Mouse (Mus musculus): ENCODE measurements at regions not wholly inside any gene's neighbourhood (a gene's known extent, or its start where the extent isn't known, plus 50 kb on each side); places are given as distances from the start of the nearest gene placed in this dataset.
A peak's percentile ranks its signal among the peaks of the same experiment; 100 is the strongest.

- DNase-seq (ENCODE audit: low spot score), result no peak
- no peak for ATAC-seq
- no peak for TF ChIP-seq EP300 (IDR thresholded peaks at IDR 0.05)
- TF ChIP-seq CTCF (IDR thresholded peaks at IDR 0.05), result no peak
- H3K4me1 ChIP-seq (ENCODE audit: insufficient read depth, low read depth, low read length), result no peaks in the 10 kb centered on the region
- no peaks in the 10 kb centered on the region for H3K27me3 ChIP-seq (replicated peaks; ENCODE audit: insufficient read depth, low read length)
- H3K9me3 ChIP-seq (ENCODE audit: low read length), result no peaks in the 10 kb centered on the region
- WGBS, result 82% methylated on average over 8 of the region's 8 CpGs
- H3K4me2 ChIP-seq (replicated peaks; ENCODE audit: low read depth, low read length), result no peak overlapping the region
- H3K27ac ChIP-seq (ENCODE audit: low read length), result no peak overlapping the region
- no peak overlapping the region for H3K9ac ChIP-seq (replicated peaks; ENCODE audit: low read depth)
- H3K4me3 ChIP-seq (ENCODE audit: low read depth, low read length), result no peak overlapping the region
- H3K36me3 ChIP-seq (ENCODE audit: insufficient read depth, low read length), result no peaks in the 10 kb centered on the region
These were observed 170.1 kb downstream of the 1700064H15Rik start for GRCm38 (mm10) chr3:19458386-19458785.

DNA sequence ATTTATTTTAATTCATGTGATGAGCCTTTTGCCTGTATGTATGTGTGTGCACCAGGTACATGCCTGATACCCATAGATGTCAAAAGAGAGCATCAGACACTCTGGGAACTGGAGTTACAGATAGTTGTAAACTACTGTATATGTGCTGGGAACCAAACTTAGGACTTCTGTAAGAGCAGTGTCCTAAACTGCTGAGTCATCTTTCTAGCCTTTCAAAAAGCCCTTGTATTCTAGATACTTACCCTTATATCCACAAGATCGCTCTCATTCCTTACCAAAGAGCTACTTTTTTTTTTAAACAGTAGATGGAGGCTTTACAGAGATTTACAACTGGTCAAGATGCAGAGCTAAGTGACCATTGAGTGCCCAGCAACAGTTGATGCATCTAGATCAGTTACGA, 171.0 kb downstream of the 1700064H15Rik start:
- WGBS, result 52% methylated on average over 2 of the region's 2 CpGs
- no peaks in the 10 kb centered on the region for H3K27me3 ChIP-seq (replicated peaks; ENCODE audit: insufficient read depth, low read length)
- no peaks in the 10 kb centered on the region for H3K9me3 ChIP-seq (ENCODE audit: low read length)
- H3K36me3 ChIP-seq (ENCODE audit: insufficient read depth, low read length), result no peaks in the 10 kb centered on the region
- ATAC-seq, result peak; percentile 23; the same call in 1 of the 2 replicates
- no peak overlapping the region for H3K4me2 ChIP-seq (replicated peaks; ENCODE audit: low read depth, low read length)
- no peaks in the 10 kb centered on the region for H3K4me1 ChIP-seq (ENCODE audit: insufficient read depth, low read depth, low read length)
- H3K4me3 ChIP-seq (ENCODE audit: low read depth, low read length), result no peak overlapping the region
- peak; percentile 43 for DNase-seq (ENCODE audit: low spot score)
- H3K9ac ChIP-seq (replicated peaks; ENCODE audit: low read depth), result no peak overlapping the region
- no peak overlapping the region for H3K27ac ChIP-seq (ENCODE audit: low read length)
- TF ChIP-seq CTCF (IDR thresholded peaks at IDR 0.05) (no peak), EP300 (IDR thresholded peaks at IDR 0.05) (no peak)

DNA sequence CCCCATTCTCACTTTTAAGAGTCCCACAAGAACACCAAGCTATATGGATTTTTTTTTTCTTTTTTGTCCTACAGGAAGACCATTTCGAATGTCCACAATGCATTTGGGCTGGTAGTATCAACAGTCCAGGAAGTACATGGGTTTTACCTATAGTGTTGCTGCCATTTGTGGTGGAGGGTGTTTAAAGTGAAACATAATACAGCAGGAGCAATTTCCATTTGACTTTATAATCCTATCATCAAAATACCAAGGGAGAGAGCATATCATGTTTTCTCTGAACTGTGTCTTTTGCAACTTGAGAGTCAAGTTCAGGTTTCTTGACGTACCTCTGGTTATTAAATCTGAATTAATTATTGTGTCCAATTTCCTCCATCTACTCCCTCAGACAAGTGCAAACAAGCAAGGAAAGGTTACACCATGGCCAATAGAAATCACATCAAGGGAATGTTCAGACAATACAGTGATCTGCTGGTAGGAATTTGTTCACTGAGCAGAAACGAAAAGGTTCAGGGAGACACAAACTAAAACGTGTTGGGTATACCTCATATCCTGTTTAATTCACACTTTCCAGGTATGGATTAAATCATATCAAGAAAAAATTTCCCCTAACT, 172.5 kb downstream of the 1700064H15Rik start:
- DNase-seq (ENCODE audit: low spot score) (no peak), ATAC-seq (no peak)
- Histone ChIP-seq H3K4me3 (ENCODE audit: low read depth, low read length) (no peak overlapping the region), H3K4me1 (ENCODE audit: insufficient read depth, low read depth, low read length) (no peaks in the 10 kb centered on the region), H3K27me3 (replicated peaks; ENCODE audit: insufficient read depth, low read length) (no peaks in the 10 kb centered on the region), H3K9ac (replicated peaks; ENCODE audit: low read depth) (no peak overlapping the region), H3K9me3 (ENCODE audit: low read length) (no peaks in the 10 kb centered on the region), H3K36me3 (ENCODE audit: insufficient read depth, low read length) (no peaks in the 10 kb centered on the region), H3K27ac (ENCODE audit: low read length) (no peak overlapping the region), H3K4me2 (replicated peaks; ENCODE audit: low read depth, low read length) (no peak overlapping the region)
- WGBS, result 65% methylated on average over 4 of the region's 4 CpGs
- no peak for TF ChIP-seq EP300 (IDR thresholded peaks at IDR 0.05)
- no peak for TF ChIP-seq CTCF (IDR thresholded peaks at IDR 0.05)

DNA sequence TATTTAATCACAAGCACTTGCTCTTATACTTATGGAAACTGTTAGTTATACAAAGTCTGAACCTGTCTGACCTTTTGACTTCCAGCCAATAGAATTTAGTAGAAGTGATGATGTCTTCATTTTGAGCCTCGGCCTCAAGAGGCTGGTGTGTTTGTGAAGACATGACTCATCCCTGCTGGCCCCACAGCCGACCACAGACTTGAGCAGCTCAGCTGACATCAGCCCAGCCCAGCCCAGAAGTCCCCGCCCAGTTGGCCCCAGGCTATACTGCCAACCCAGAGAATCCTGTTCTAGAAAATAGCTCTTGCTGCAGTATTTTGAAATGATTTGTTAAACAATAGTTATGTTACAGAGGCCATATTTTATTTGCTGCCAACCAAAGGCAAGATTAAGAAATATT, 177.5 kb downstream of the 1700064H15Rik start:
- Histone ChIP-seq H3K9ac (replicated peaks; ENCODE audit: low read depth) (no peak overlapping the region), H3K9me3 (ENCODE audit: low read length) (no peaks in the 10 kb centered on the region), H3K4me3 (ENCODE audit: low read depth, low read length) (no peak overlapping the region), H3K27ac (ENCODE audit: low read length) (no peak overlapping the region), H3K4me1 (ENCODE audit: insufficient read depth, low read depth, low read length) (no peaks in the 10 kb centered on the region), H3K27me3 (replicated peaks; ENCODE audit: insufficient read depth, low read length) (no peaks in the 10 kb centered on the region), H3K4me2 (replicated peaks; ENCODE audit: low read depth, low read length) (no peak overlapping the region), H3K36me3 (ENCODE audit: insufficient read depth, low read length) (no peaks in the 10 kb centered on the region)
- ATAC-seq, result peak; percentile 100
- peak; percentile 96 for DNase-seq (ENCODE audit: low spot score)
- TF ChIP-seq EP300 (IDR thresholded peaks at IDR 0.05) (peak; percentile 87), CTCF (IDR thresholded peaks at IDR 0.05) (no peak)
- 14% methylated on average over 3 of the region's 3 CpGs for WGBS

DNA sequence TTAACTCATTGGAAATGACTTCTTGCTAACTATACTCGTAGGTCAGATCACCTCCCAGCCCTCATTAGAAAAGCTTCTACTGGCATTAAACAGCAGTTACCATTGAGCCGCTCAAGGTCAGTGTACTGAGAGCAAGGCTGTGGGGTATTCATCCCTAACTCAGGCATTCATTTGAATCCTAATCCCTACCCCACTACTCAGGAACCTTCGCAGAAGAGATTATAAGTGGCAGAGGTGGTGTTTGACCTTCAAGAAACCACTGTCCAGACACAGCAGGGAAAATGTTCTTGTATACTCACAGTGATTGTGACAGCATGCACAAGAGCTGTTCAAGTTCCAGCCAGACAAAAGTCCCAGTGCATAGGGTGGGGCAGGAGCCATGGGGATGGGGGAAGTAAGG, 179.5 kb downstream of the 1700064H15Rik start:
- ATAC-seq (no peak), DNase-seq (ENCODE audit: low spot score) (no peak)
- WGBS, result 85% methylated on average over 3 of the region's 3 CpGs
- no peak for TF ChIP-seq CTCF (IDR thresholded peaks at IDR 0.05)
- Histone ChIP-seq H3K4me2 (replicated peaks; ENCODE audit: low read depth, low read length) (no peak overlapping the region), H3K27ac (ENCODE audit: low read length) (no peak overlapping the region), H3K27me3 (replicated peaks; ENCODE audit: insufficient read depth, low read length) (no peaks in the 10 kb centered on the region), H3K9ac (replicated peaks; ENCODE audit: low read depth) (no peak overlapping the region), H3K4me3 (ENCODE audit: low read depth, low read length) (no peak overlapping the region), H3K36me3 (ENCODE audit: insufficient read depth, low read length) (no peaks in the 10 kb centered on the region), H3K4me1 (ENCODE audit: insufficient read depth, low read depth, low read length) (no peaks in the 10 kb centered on the region), H3K9me3 (ENCODE audit: low read length) (no peaks in the 10 kb centered on the region)

- no peak overlapping the region for H3K4me2 ChIP-seq (replicated peaks; ENCODE audit: low read depth, low read length)
- H3K9me3 ChIP-seq (ENCODE audit: low read length), result no peaks in the 10 kb centered on the region
- 69% methylated on average over 2 of the region's 2 CpGs for WGBS
- H3K36me3 ChIP-seq (ENCODE audit: insufficient read depth, low read length), result no peaks in the 10 kb centered on the region
- H3K9ac ChIP-seq (replicated peaks; ENCODE audit: low read depth), result no peak overlapping the region
- H3K4me1 ChIP-seq (ENCODE audit: insufficient read depth, low read depth, low read length), result no peaks in the 10 kb centered on the region
- no peak overlapping the region for H3K4me3 ChIP-seq (ENCODE audit: low read depth, low read length)
- ATAC-seq (no peak), DNase-seq (ENCODE audit: low spot score) (no peak)
- H3K27ac ChIP-seq (ENCODE audit: low read length), result no peak overlapping the region
- no peaks in the 10 kb centered on the region for H3K27me3 ChIP-seq (replicated peaks; ENCODE audit: insufficient read depth, low read length)
- no peak for TF ChIP-seq EP300 (IDR thresholded peaks at IDR 0.05)
- no peak for TF ChIP-seq CTCF (IDR thresholded peaks at IDR 0.05)
These were observed 180.3 kb downstream of the 1700064H15Rik start for GRCm38 (mm10) chr3:19448192-19448591.

- TF ChIP-seq EP300 (IDR thresholded peaks at IDR 0.05) (0 out of 2 replicates have a peak, but pooled peaks have one; percentile 17), CTCF (IDR thresholded peaks at IDR 0.05) (no peak)
- H3K9me3 ChIP-seq (ENCODE audit: low read length), result no peaks in the 10 kb centered on the region
- no peak overlapping the region for H3K9ac ChIP-seq (replicated peaks; ENCODE audit: low read depth)
- no peak overlapping the region for H3K4me3 ChIP-seq (ENCODE audit: low read depth, low read length)
- H3K4me1 ChIP-seq (ENCODE audit: insufficient read depth, low read depth, low read length), result no peaks in the 10 kb centered on the region
- no peaks in the 10 kb centered on the region for H3K27me3 ChIP-seq (replicated peaks; ENCODE audit: insufficient read depth, low read length)
- H3K4me2 ChIP-seq (replicated peaks; ENCODE audit: low read depth, low read length), result no peak overlapping the region
- H3K36me3 ChIP-seq (ENCODE audit: insufficient read depth, low read length), result no peaks in the 10 kb centered on the region
- WGBS, result 28% methylated on average over 1 of the region's 1 CpGs
- H3K27ac ChIP-seq (ENCODE audit: low read length), result no peak overlapping the region
- DNase-seq (ENCODE audit: low spot score) (peak; percentile 52), ATAC-seq (no peak)
These were observed 180.7 kb downstream of the 1700064H15Rik start for GRCm38 (mm10) chr3:19447733-19448132.
